Mouse (Mus musculus): ENCODE data around the gene Mob3a. TPM values are rescaled to one million over a fixed set of nuclear protein-coding genes. Genes with fewer than 3 reads are reported as not detected.
A peak's percentile ranks its signal among the peaks of the same experiment; 100 is the strongest.

Gene Mob3a
- polyA plus RNA-seq, 1 experiment, result 25.1 TPM

DNA sequence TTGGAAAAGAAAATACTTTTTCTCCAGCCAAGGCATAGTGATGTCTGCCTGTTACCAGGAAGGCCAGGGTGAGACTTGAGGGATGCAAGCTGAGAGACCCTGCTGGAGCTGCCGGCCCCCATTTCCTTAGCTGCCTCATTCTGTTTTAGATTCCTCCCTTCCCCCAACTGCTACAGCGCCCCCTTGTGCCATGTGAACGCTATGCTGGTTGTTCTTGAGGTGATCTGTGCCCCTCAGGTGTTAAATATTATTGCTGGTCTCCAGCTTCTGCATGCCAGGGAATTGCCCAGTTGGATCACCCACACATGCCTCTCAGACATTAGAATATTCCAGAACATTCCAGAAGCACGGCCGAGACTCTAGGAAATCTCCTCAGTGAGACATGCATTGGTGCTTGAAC is 40.6 kb downstream of the Mob3a start:
- Histone ChIP-seq H3K79me2 (ENCODE audit: control insufficient read depth, insufficient read depth) (no peaks in the 10 kb centered on the region), H3ac (ENCODE audit: control insufficient read depth, insufficient read length) (no peak overlapping the region), H3K4me2 (ENCODE audit: low read depth) (no peak overlapping the region), H3K4me3 (no peak overlapping the region), H3K27me3 (ENCODE audit: control insufficient read depth, insufficient read depth, insufficient read length) (no peaks in the 10 kb centered on the region), H3K36me3 (ENCODE audit: control insufficient read depth, insufficient read depth) (no peaks in the 10 kb centered on the region)
- no peak for TF ChIP-seq MYOG (IDR thresholded peaks at IDR 0.05; ENCODE audit: control insufficient read depth in 1 of 3, insufficient read depth in 1 of 3, insufficient read length in 2 of 3, low read depth in 2 of 3)
- no peak for TF ChIP-seq E2F4 (IDR thresholded peaks at IDR 0.05; ENCODE audit: insufficient read depth)
- TF ChIP-seq TCF3 (IDR thresholded peaks at IDR 0.05; ENCODE audit: insufficient read length, low read depth), result no peak
- TF ChIP-seq REST (IDR thresholded peaks at IDR 0.05; ENCODE audit: insufficient read depth, insufficient read length), result no peak
- TF ChIP-seq CEBPB (IDR thresholded peaks at IDR 0.05; ENCODE audit: insufficient read depth, poor library complexity, severe bottlenecking), result no peak
- no peak for TF ChIP-seq MAX (IDR thresholded peaks at IDR 0.05; ENCODE audit: low read depth)
- TF ChIP-seq USF1 (IDR thresholded peaks at IDR 0.05; ENCODE audit: low read depth), result no peak
- no peak for TF ChIP-seq POLR2A (IDR thresholded peaks at IDR 0.05; ENCODE audit: insufficient read length, low read depth)
- no peak for TF ChIP-seq TCF12 (IDR thresholded peaks at IDR 0.05; ENCODE audit: insufficient read depth, poor library complexity, severe bottlenecking)
- no peak for TF ChIP-seq MYOD1 (IDR thresholded peaks at IDR 0.05; ENCODE audit: control insufficient read depth in 1 of 3, insufficient read length in 2 of 3, low read depth in 2 of 3)
- no peak for TF ChIP-seq POLR2AphosphoS2 (IDR thresholded peaks at IDR 0.05; ENCODE audit: insufficient read length, low read depth)
- TF ChIP-seq SRF (IDR thresholded peaks at IDR 0.05; ENCODE audit: control insufficient read depth, insufficient read length, low read depth), result no peak

DNA sequence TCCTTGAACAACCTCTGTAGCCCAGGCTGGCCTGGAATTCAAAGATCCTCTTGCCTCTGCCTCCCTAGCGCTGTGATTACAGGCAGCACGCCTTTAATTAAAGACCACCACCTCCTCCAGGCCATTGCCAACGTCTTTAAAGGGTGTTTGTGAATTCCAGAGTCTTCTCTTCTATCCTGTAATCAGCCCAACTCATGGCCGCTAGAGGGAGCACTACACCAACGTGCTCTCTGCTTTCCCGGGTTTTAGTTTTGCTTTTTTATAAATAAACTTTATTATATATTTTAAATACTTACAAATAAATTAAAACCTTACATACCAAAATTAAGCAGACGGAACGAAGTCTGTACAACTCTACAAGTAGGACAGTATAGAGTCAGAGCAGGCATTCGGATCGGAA is 42.6 kb downstream of the Mob3a start:
- H3K36me3 ChIP-seq (ENCODE audit: control insufficient read depth, insufficient read depth), result no peaks in the 10 kb centered on the region
- no peaks in the 10 kb centered on the region for H3K27me3 ChIP-seq (ENCODE audit: control insufficient read depth, insufficient read depth, insufficient read length)
- peak overlapping the region; percentile 75 for H3K4me2 ChIP-seq (ENCODE audit: low read depth)
- TF ChIP-seq POLR2AphosphoS2 (IDR thresholded peaks at IDR 0.05; ENCODE audit: insufficient read length, low read depth) (no peak), TCF3 (IDR thresholded peaks at IDR 0.05; ENCODE audit: insufficient read length, low read depth) (no peak), MYOG (IDR thresholded peaks at IDR 0.05; ENCODE audit: control insufficient read depth in 1 of 3, insufficient read depth in 1 of 3, insufficient read length in 2 of 3, low read depth in 2 of 3) (no peak), TCF12 (IDR thresholded peaks at IDR 0.05; ENCODE audit: insufficient read depth, poor library complexity, severe bottlenecking) (no peak), MAX (IDR thresholded peaks at IDR 0.05; ENCODE audit: low read depth) (no peak), E2F4 (IDR thresholded peaks at IDR 0.05; ENCODE audit: insufficient read depth) (no peak), REST (IDR thresholded peaks at IDR 0.05; ENCODE audit: insufficient read depth, insufficient read length) (no peak), SRF (IDR thresholded peaks at IDR 0.05; ENCODE audit: control insufficient read depth, insufficient read length, low read depth) (no peak), MYOD1 (IDR thresholded peaks at IDR 0.05; ENCODE audit: control insufficient read depth in 1 of 3, insufficient read length in 2 of 3, low read depth in 2 of 3) (no peak), USF1 (IDR thresholded peaks at IDR 0.05; ENCODE audit: low read depth) (no peak), POLR2A (IDR thresholded peaks at IDR 0.05; ENCODE audit: insufficient read length, low read depth) (no peak), CEBPB (IDR thresholded peaks at IDR 0.05; ENCODE audit: insufficient read depth, poor library complexity, severe bottlenecking) (no peak)
- peak overlapping the region; percentile 13 for H3K4me3 ChIP-seq
- H3ac ChIP-seq (ENCODE audit: control insufficient read depth, insufficient read length), result no peak overlapping the region
- peaks cover 13% of the 10 kb centered on the region for H3K79me2 ChIP-seq (ENCODE audit: control insufficient read depth, insufficient read depth)

DNA sequence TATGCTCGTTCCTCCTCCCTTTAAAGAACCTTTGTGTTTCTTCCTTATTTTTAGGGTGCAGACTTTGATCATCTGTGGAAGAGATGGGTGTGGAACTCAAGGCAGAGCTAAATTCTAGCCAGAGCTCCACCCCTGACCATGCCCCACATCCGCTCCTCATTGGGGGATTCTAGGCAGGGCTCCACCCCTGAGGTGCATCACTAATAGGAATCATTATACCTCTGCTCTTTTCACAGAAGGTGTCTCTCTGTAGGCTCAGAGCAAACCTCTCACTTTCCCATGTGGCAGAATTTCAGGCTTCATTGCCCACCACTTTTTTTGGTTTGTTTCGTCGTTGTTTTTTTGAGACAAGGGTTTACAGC is 43.0 kb downstream of the Mob3a start:
- TF ChIP-seq MYOD1 (IDR thresholded peaks at IDR 0.05; ENCODE audit: control insufficient read depth in 1 of 3, insufficient read length in 2 of 3, low read depth in 2 of 3) (no peak), REST (IDR thresholded peaks at IDR 0.05; ENCODE audit: insufficient read depth, insufficient read length) (no peak), USF1 (IDR thresholded peaks at IDR 0.05; ENCODE audit: low read depth) (no peak), E2F4 (IDR thresholded peaks at IDR 0.05; ENCODE audit: insufficient read depth) (no peak), CEBPB (IDR thresholded peaks at IDR 0.05; ENCODE audit: insufficient read depth, poor library complexity, severe bottlenecking) (no peak), SRF (IDR thresholded peaks at IDR 0.05; ENCODE audit: control insufficient read depth, insufficient read length, low read depth) (no peak), MYOG (IDR thresholded peaks at IDR 0.05; ENCODE audit: control insufficient read depth in 1 of 3, insufficient read depth in 1 of 3, insufficient read length in 2 of 3, low read depth in 2 of 3) (no peak), TCF3 (IDR thresholded peaks at IDR 0.05; ENCODE audit: insufficient read length, low read depth) (no peak), POLR2AphosphoS2 (IDR thresholded peaks at IDR 0.05; ENCODE audit: insufficient read length, low read depth) (no peak), MAX (IDR thresholded peaks at IDR 0.05; ENCODE audit: low read depth) (no peak), POLR2A (IDR thresholded peaks at IDR 0.05; ENCODE audit: insufficient read length, low read depth) (no peak), TCF12 (IDR thresholded peaks at IDR 0.05; ENCODE audit: insufficient read depth, poor library complexity, severe bottlenecking) (no peak)
- H3K27me3 ChIP-seq (ENCODE audit: control insufficient read depth, insufficient read depth, insufficient read length), result no peaks in the 10 kb centered on the region
- no peak overlapping the region for H3ac ChIP-seq (ENCODE audit: control insufficient read depth, insufficient read length)
- H3K36me3 ChIP-seq (ENCODE audit: control insufficient read depth, insufficient read depth), result no peaks in the 10 kb centered on the region
- peak overlapping the region; percentile 13 for H3K4me3 ChIP-seq
- peaks cover 13% of the 10 kb centered on the region for H3K79me2 ChIP-seq (ENCODE audit: control insufficient read depth, insufficient read depth)
- H3K4me2 ChIP-seq (ENCODE audit: low read depth), result peak overlapping the region; percentile 10

DNA sequence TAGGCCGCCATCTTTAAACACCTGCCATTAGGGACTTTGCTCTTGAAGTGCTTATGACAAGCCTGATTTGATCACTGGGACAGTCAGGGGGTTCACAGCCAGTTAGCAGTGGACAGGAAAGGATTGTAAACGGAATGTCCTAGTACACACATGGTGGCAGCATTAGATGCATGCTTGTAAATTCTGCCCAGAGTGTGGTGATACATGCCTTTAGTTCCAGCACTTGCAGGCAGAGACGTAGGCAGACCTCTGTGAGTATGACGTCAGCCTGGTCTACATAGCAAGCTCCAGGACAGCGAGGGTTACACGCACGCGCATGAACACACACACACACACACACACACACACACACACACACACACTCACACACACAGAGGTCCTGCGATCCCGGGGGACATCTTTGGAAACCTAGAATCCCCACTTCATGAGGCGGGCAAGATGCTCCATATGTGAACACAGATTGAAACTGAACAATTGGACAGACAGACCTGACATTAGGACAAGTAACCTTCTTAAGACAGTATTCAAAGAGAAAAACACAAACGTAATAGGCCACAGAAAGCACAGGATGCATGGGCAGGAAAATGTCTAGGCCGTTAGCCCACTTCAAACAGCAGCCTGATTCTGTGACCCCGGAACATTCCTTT is 43.5 kb downstream of the Mob3a start:
- no peaks in the 10 kb centered on the region for H3K27me3 ChIP-seq (ENCODE audit: control insufficient read depth, insufficient read depth, insufficient read length)
- no peak for TF ChIP-seq POLR2AphosphoS2 (IDR thresholded peaks at IDR 0.05; ENCODE audit: insufficient read length, low read depth)
- TF ChIP-seq MYOG (IDR thresholded peaks at IDR 0.05; ENCODE audit: control insufficient read depth in 1 of 3, insufficient read depth in 1 of 3, insufficient read length in 2 of 3, low read depth in 2 of 3), result no peak
- TF ChIP-seq MYOD1 (IDR thresholded peaks at IDR 0.05; ENCODE audit: control insufficient read depth in 1 of 3, insufficient read length in 2 of 3, low read depth in 2 of 3), result no peak
- no peak for TF ChIP-seq TCF12 (IDR thresholded peaks at IDR 0.05; ENCODE audit: insufficient read depth, poor library complexity, severe bottlenecking)
- TF ChIP-seq MAX (IDR thresholded peaks at IDR 0.05; ENCODE audit: low read depth), result no peak
- TF ChIP-seq POLR2A (IDR thresholded peaks at IDR 0.05; ENCODE audit: insufficient read length, low read depth), result no peak
- no peak for TF ChIP-seq E2F4 (IDR thresholded peaks at IDR 0.05; ENCODE audit: insufficient read depth)
- TF ChIP-seq SRF (IDR thresholded peaks at IDR 0.05; ENCODE audit: control insufficient read depth, insufficient read length, low read depth), result no peak
- no peak for TF ChIP-seq REST (IDR thresholded peaks at IDR 0.05; ENCODE audit: insufficient read depth, insufficient read length)
- TF ChIP-seq CEBPB (IDR thresholded peaks at IDR 0.05; ENCODE audit: insufficient read depth, poor library complexity, severe bottlenecking), result no peak
- no peak for TF ChIP-seq USF1 (IDR thresholded peaks at IDR 0.05; ENCODE audit: low read depth)
- no peak for TF ChIP-seq TCF3 (IDR thresholded peaks at IDR 0.05; ENCODE audit: insufficient read length, low read depth)
- no peaks in the 10 kb centered on the region for H3K36me3 ChIP-seq (ENCODE audit: control insufficient read depth, insufficient read depth)
- no peak overlapping the region for H3ac ChIP-seq (ENCODE audit: control insufficient read depth, insufficient read length)
- peaks cover 13% of the 10 kb centered on the region for H3K79me2 ChIP-seq (ENCODE audit: control insufficient read depth, insufficient read depth)
- no peak overlapping the region for H3K4me3 ChIP-seq
- no peak overlapping the region for H3K4me2 ChIP-seq (ENCODE audit: low read depth)
